In genomic region chr6:121075763-121076162, GRCm38 (mm10) we compare ENCODE assay signal across 22 mouse cellular contexts. TPM values are rescaled to one million over a fixed set of nuclear protein-coding genes. Genes with fewer than 3 reads are reported as not detected.
A peak's percentile ranks its signal among the peaks of the same experiment; 100 is the strongest.
DNase-seq lines count a peak whose midpoint lies in the region; ATAC-seq lines count a peak whose summit lies in the region.
"Had no signal": no experiment of that assay in that cellular context is flagged by ENCODE, and none has a peak within 500 bp of the region (broad histone marks: within the 10 kb centered on the region; RNA-seq: fewer than 3 reads in every experiment).

No protein-coding gene starts in this region.

- H3K36me3 ChIP-seq in megakaryocyte, embryonic 14.5 days (replicated peaks; ENCODE audit: low read length), result peaks cover 44% of the 10 kb centered on the region
- H3K36me3 ChIP-seq in hindbrain, embryonic 13.5 days, result no peaks in the 10 kb centered on the region
- H3K36me3 ChIP-seq: embryonic facial prominence, embryonic 15.5 days; forebrain, embryonic 10.5 days had no signal

- no peaks in the 10 kb centered on the region for H3K27me3 ChIP-seq in megakaryocyte, embryonic 14.5 days (replicated peaks)
- no peaks in the 10 kb centered on the region for H3K27me3 ChIP-seq in hindbrain, embryonic 13.5 days
- H3K27me3 ChIP-seq: embryonic facial prominence, embryonic 15.5 days had no signal

- peak overlapping the region; percentile 39 for H3K4me3 ChIP-seq in megakaryocyte, embryonic 14.5 days (replicated peaks)
- H3K4me3 ChIP-seq in hindbrain, embryonic 13.5 days, result no peak overlapping the region
- H3K4me3 ChIP-seq: embryonic facial prominence, embryonic 15.5 days; erythroblast, embryonic 14.5 days; forebrain, embryonic 10.5 days had no signal

- intact Hi-C loops in heart, postnatal 25 days (cut with DNase I), result no loop called here

- no peak overlapping the region for H3K9ac ChIP-seq in hindbrain, embryonic 13.5 days
- H3K9ac ChIP-seq: embryonic facial prominence, embryonic 15.5 days had no signal

- no peaks in the 10 kb centered on the region for H3K9me3 ChIP-seq in megakaryocyte, embryonic 14.5 days
- no peaks in the 10 kb centered on the region for H3K9me3 ChIP-seq in hindbrain, embryonic 13.5 days
- H3K9me3 ChIP-seq: embryonic facial prominence, embryonic 15.5 days; forebrain, embryonic 10.5 days had no signal

- H3K4me1 ChIP-seq in megakaryocyte, embryonic 14.5 days, result peaks cover 96% of the 10 kb centered on the region
- peaks cover 29% of the 10 kb centered on the region for H3K4me1 ChIP-seq in hindbrain, embryonic 13.5 days (replicated peaks)

- H3K4me2 ChIP-seq in hindbrain, embryonic 13.5 days, result no peak overlapping the region
- H3K4me2 ChIP-seq: embryonic facial prominence, embryonic 15.5 days had no signal

- H3K27ac ChIP-seq in hindbrain, embryonic 13.5 days, result no peak overlapping the region
- H3K27ac ChIP-seq: embryonic facial prominence, embryonic 15.5 days; forebrain, embryonic 10.5 days had no signal

- 94% methylated on average over 1 of the region's 1 CpGs for WGBS in hindbrain, embryonic 13.5 days

- DNase-seq in MEL-GATA-1-ER (ENCODE audit: extremely low read depth, low read depth), result peak; percentile 55
- DNase-seq in heart, postnatal 25 days (ENCODE audit: low spot score), result no peak
- DNase-seq: adrenal gland, adult 2 months; adrenal gland, postnatal 25 days; B cell, adult 2 months; cerebellum, adult 2 months; cerebellum, postnatal 10 days; embryo, embryonic 11 days; gastrocnemius, postnatal 10 days; heart, postnatal 10 days had no signal

- ATAC-seq in megakaryocyte, adult 5-6 weeks (ENCODE audit: poor library complexity, severe bottlenecking), result no peak
- peak; percentile 13 to 16; a peak in 2 of 4 replicates for ATAC-seq in hematopoietic stem cell, adult 5-6 weeks (replicated peaks in 1 of 2; ENCODE audit: insufficient read depth in 1 of 2, low FRiP score in 2 of 2, low TSS enrichment in 1 of 2, low read depth in 1 of 2, poor library complexity in 2 of 2, severe bottlenecking in 2 of 2)
- no peak for ATAC-seq in hindbrain, embryonic 13.5 days (ENCODE audit: low FRiP score)
- ATAC-seq: CD4-positive, CD25-positive, alpha-beta regulatory T cell, adult 4 months; forebrain, embryonic 14.5 days; hindbrain, embryonic 16.5 days; inflammation-experienced regulatory T-cells, adult 6 months; intestine, postnatal 0 days had no signal

RNA-seq across cellular contexts. Expression of gene Mical3, which starts 55.0 kb away (rescaled TPM):
- 17.8 and 21.9 TPM in 2 replicates for polyA plus RNA-seq in megakaryocyte, embryonic 14.5 days (2012; ENCODE audit: insufficient read depth, low replicate concordance)
- 4.3 and 7.7 TPM in 2 replicates for total RNA-seq in megakaryocyte, adult 5-6 weeks (2015)
- total RNA-seq in megakaryocyte, adult 5-6 weeks (2017), result 2.4 TPM in 2 replicates
- total RNA-seq in hematopoietic stem cell, adult 5-6 weeks (2017), result 6.6 and 8.1 TPM in 2 replicates
- 100 to 1,000 TPM; 123 to 140 TPM for total RNA-seq in heart, postnatal 25 days (2021)
- 33.8 and 34.5 TPM in 2 replicates for polyA plus RNA-seq in hindbrain, embryonic 13.5 days (2015; fragmentation: Nextera tagmentation; extraction: Ambion mirVana)

Comparison
In these comparisons a context has a peak if more than half of its experiments do, and no peak if none do; other contexts are left out.
1. ATAC-seq: peak in hematopoietic stem cell, adult 5-6 weeks (2 of 2); none in megakaryocyte, adult 5-6 weeks (single experiment) and hindbrain, embryonic 13.5 days (single experiment).
2. RNA of gene Mical3, which starts 55.0 kb away (total RNA-seq): 123 to 140 TPM in heart, postnatal 25 days; 2.4 to 7.7 TPM in megakaryocyte, adult 5-6 weeks and 6.6 to 8.1 TPM in hematopoietic stem cell, adult 5-6 weeks; every median in the first group is over 10 times any median in the second.